Mouse (Mus musculus): ENCODE results near the gene Cyp27b1.
"Not testable (repeated sequence)": the region's sequence is repeated elsewhere in the genome, so short reads cannot be mapped to it uniquely, and the experiment has no call there.

Cyp27b1 gene

DNA sequence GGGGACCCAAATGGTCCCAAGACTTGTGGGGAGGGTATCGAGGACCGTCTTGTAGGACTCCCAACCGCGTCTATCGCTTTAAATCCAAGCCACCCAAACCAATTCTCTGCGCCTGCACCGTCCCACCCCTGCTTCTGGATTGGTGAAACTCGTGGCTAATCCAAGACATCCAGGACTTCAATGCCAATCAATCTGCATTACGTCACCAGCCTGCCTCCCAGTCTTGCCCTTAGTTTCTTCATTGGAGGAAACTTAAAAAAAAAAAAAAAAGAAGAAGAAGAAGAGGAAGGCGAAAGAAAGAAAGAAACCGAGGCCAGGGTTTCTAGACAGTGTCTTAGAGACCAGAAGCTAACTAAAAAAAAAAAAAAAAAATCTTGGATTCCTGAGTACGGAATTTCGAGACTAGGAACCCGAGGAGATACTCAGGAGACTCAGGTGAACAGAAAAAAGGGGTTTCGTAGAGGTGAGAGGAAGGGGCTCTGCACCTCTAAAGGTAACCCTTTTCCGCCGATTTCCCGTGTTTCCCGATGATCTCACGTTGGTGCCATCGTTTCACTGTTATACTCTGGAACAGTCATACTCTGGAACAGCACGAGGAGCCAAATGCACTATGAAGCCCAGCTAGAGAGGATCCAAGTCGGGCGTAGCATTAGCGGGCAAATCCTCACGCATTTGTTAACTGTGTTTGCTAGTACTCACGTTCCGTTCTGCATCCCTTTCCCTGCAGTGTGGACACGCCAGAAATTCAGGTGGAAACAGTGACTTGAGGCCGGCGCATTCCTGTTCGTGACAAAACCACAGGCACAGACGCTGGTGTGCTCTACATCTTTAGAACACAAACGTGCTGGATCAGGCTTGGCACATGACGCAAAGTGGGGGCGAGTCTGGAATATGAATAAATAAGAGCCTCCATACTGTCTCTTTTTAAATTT is 22.4 kb downstream of the Cyp27b1 start, which contains the start of gene Tspan31:
Gene Tspan31, minus strand, starts transcription at position 75 of the 932 bp plus-strand sequence.
- DNase-seq (ENCODE audit: low spot score): peak; percentile 99

DNA sequence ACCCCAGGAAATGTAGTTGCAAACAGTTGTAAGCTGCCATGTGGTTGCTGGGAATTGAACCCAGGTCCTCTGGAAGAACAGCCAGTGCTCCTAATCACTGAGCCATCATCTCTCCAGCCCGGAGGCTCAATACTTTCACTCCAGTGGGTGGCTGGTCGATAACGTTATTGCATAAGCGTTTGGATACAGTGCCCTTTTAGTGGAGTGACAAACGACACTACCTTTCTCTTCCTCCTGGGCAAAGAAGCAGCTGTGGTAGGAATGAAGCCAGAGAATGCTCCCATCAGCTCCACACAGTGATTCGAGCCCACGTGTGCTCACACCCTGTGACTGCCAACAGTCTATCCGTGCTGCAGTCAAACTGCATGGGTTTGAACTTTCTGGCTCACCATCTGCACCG is 23.2 kb downstream of the Cyp27b1 start:
- DNase-seq (ENCODE audit: low spot score): no peak

DNA sequence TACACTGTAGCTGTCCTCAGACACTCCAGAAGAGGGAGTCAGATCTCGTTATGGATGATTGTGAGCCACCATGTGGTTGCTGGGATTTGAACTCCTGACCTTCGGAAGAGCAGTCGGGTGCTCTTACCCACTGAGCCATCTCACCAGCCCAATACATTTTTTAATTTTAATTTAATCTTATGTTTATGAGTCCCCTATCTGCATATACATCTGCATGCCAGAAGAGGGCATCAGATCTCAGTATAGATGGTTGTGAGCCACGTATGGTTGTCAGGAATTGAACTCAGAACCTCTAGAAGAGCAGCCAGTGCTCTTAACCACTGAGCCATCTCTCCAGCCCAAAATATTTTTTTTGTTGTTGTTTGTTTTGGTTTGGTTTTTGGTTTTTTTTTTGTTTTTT is 24.2 kb downstream of the Cyp27b1 start:
- DNase-seq (ENCODE audit: low spot score): not testable (repeated sequence)

DNA sequence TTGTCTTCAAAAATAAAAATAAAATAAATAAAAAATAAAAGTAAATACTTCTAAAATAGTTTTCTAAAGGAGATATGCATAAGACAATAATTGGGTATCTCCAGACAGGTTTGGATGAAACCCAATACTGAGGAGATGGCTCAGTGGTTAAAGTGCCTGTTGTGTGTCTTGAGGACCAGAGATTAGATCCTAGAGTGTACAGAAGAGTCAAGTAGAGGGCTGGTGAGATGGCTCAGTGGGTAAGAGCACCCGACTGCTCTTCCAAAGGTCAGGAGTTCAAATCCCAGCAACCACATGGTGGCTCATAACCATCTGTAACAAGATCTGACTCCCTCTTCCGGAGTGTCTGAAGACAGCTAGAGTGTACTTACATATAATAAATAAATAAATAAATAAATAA is 24.9 kb downstream of the Cyp27b1 start:
- DNase-seq (ENCODE audit: low spot score): not testable (repeated sequence)

DNA sequence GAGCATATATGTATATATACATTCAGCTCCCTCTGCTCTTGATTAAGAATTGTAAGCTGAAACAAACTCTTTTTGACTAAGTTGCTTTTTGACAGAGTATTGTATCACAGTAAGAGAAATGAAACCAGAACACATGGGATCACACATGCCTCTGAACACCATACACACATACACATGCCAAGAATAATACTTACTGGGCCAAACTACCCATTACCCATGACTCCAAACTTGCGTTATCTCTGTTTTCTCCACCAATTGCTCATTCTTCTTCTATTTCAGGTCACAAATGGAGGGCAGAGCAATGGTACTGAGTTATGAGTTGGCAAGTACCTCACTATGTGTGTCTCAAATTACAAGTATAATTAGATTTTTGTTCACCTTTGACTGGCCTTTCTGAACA is 25.9 kb downstream of the Cyp27b1 start:
- no peak for DNase-seq (ENCODE audit: low spot score)

DNA sequence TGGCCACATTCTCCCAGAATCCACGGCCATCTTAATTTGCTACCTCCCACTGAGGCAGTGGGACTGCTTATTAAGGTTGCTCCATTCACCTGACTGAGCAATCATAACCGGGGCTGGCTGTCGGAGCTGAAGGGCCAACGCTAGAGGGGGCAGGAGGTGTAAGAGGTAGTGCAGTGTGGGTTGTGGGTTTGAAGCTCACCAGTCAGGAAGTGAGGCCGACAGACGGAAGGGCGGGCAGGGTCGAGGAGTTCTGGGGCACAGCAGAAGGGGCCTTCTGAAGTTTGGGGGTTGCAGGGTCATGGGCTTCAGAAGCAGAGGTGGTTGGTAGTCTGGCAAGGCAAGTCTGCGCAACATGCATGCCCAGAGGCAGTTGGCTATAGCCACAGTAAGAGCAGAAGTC is 27.0 kb downstream of the Cyp27b1 start, which contains the start of gene Agap2:
Gene Agap2, plus strand, starts transcription at position 205 of the 400 bp plus-strand sequence.
- DNase-seq (ENCODE audit: low spot score): no peak

DNA sequence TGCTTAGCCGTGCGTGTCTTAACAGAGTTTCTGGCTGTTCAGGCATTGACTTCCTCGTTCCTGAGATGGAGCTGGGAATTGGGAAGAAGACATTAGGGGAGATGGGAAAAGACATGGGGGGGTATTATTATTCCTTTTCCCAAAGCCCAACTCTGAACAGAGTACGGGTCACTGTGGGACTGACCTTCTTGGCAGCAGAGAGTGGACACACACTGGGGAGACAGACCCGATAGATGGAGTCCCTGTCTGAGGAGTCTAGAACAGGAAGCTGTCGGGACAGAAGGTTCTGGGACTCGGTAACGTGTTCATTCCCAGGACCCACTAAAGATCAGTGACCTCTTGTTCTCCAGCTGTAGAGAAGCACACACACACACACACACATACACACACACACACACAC is 27.6 kb downstream of the Cyp27b1 start:
- no peak for DNase-seq (ENCODE audit: low spot score)

DNA sequence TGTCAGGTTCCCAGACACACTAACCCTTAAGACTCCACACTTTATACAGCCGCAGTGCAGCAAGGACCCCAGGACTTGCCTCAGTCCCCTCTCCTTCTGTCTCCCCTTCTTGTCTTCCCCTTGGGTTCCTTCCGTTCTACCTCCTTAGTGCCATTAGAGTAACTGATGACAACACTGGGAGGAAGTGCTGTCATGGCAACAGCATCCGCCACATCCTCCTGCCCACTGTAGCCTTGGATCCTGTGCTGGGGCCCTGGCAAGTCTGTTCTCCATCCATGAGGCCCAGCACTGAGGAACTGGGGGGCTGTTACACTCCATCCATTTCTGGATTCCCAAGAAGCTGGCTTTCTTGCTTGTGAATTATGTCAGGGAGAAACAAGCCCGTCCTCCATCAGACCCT is 28.0 kb downstream of the Cyp27b1 start:
- no peak for DNase-seq (ENCODE audit: low spot score)

DNA sequence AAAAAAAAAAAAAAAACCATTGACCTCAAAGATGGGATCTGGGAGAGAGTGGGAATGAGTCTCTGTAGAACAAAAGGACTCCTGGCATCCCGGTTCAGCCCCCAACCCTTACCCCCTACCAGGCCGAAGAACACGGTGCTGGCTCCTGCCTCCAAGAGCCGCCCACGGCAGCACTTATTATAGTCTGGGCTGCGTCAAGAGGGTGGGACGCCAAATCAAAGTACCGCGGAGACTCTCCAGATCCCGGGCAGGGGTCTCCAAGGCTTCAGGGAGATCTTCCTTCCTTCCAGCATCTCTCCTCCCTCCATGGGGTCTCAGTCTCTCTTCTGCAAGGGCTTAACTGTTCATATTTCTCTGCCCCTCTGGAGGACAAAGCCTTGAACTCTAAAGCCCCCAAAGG is 29.5 kb downstream of the Cyp27b1 start:
- no peak for DNase-seq (ENCODE audit: low spot score)

DNA sequence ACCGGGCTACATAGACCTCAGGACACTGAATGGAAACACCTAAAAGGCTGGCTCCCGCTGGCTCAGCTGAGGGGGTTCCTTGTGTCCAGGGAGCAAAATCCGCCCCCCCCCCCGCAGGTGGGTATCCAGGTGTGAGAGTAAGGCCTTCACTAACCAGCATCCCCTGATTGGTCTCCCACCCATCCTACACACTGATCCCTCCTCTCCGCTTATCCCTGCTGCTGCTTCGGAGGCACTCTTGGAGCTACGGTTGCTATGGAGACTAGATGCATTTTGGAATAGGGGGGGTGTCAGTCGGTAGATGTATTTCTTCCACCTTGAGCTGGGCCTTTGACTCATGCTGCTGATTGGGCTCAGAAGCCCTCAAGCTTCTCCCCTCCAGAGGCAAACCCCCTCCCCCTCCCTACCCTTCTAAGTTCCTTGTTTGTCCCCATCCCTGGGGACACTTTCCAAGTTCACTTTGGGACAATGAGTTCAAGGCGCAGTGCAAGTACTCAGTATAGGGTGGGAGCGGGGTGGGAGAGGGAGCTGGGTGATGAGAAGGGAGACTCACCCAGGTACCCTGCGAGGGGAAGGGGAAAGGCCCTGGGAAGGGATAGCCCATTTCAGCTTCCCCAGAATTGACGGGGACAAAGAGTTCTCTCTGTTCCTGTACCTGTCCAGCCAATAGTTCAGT is 30.1 kb downstream of the Cyp27b1 start:
- DNase-seq (ENCODE audit: low spot score): no peak

DNA sequence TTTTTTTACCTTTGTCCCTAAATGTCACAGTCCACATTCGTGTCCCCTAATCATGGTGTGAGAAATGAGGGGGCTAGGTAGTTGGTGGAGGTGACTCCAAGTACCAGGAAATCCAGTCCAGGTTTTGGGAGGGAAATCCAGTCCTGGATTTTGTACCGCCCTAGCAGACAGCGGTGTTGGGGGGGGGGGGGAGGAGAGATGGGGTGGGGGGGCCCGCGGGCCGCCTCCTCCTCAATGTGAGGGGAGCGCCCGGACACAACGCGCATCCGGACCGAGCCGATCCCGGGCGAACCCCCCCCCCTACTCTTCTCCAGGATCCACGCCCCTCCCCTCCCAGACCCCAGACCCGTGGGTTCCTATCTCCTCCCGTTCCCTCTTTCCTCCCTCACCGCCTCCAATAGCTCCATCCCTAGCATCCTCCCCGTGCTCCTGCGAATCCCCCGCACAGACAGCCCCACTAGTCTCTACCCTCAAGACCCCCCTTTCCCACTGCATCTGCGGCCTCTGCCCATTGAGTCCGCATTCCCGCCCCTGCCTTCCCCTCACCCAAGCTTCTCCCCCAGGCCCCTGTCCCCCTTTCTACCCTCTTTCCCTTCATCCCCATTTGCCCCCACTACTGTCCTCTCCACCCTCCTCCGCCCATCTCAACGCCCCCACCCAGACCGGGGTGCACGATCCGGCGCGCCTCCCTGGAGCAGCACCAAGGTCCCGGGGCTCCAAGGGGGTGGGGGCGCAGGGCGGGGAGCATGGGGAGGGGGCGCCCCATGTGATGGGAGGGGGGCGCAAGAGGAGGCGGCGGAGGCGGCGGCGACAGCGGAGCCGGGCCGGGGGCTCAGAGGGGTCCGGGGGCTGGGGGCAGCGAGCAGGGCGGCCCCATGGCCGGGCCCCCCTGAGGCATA is 30.9 kb downstream of the Cyp27b1 start:
- DNase-seq (ENCODE audit: low spot score): peak; percentile 64

DNA sequence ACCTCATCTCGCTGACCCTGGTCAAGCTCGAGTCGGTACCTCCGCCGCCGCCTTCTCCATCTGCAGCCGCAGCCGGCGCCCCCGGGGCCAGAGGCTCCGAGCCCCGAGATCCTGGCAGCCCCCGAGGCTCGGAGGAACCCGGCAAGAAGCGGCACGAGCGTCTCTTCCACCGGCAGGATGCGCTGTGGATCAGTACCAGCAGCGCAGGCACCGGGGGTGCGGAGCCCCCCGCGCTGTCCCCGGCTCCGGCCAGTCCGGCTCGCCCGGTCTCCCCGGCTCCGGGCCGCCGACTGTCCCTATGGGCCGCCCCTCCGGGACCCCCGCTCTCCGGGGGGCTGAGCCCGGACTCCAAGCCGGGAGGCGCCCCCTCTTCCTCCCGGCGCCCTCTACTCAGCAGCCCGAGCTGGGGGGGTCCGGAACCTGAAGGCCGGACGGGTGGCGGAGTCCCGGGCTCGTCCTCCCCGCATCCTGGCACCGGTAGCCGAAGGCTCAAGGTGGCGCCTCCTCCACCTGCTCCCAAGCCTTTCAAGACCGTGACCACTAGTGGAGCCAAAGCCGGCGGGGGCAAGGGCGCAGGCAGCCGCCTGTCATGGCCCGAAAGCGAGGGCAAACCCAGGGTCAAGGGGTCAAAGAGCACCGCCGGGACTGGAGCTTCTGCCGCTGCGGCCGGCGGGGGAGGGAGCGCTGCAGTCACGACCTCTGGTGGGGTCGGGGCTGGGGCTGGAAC is 31.8 kb downstream of the Cyp27b1 start:
- peak; percentile 63 for DNase-seq (ENCODE audit: low spot score)

DNA sequence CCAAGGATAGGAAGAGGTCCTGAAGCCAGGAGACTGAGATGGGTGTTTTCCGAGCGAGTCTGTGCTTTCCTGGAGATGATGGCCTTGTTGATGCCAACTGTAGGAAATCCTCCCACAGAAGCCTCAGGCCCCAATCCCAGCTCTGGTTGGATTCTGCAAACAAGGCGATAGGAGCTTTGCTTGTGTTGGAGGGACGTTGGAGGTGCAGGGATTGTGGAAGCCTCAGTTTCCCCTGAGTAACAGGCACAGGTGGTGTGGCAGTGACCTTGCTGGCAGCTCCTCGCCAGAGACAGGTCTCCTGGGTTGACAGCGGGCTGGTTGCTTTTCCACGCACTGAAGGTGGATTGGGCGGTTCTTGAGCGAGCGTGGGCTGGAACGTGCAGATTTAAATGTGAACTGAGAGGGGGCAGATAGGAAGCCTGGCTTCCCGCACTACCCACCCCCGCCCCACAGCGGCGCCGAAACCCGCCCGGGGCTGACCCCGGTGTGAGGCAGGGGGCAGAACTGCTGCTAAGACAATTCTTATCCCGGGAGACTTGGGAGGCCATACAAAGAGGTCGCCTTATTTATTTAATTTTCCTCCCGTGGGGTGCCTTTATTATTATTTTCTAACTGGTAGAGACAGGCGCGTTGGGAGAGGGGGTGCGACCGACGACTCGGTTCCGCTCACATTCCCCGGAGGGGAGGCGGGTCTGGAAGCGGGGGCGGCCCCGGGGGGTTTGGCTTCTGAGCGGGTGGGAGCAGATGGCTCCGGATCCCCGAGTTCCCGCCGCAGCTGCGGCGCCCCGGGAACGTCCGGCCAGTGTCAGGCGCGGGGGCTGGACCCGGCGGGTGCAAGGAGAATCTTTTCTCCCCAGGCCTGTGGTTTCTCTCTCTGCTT is 33.1 kb downstream of the Cyp27b1 start:
- no peak for DNase-seq (ENCODE audit: low spot score)

DNA sequence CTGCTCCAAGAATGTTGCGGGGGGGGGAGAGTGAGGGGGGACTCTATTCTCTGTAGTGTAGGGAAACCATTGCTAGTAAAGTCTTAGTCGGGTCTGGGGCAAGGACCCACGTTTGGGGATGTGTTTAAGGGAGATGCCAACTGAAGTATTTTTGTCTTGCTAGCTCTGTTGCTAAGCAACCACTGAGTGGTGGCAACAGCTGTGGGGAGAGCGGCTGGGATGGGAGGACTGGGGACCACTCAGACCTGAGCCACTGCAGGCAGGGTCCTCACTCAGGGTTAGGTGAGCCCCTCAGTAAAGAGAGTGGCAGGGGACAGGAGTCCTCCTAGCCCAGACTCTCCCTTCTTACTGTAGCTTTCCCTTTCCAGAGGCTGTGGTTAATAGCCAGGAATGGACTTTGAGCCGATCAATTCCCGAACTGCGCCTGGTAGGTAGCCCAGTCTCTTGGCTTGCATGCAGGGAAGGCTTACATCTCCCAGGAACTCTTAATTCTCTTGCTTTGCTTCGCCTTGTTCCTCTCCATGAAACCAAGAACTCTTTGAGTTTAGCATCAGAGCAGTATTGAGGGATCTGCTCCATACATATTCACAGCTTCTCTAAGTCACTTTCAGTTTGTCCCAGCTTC is 34.1 kb downstream of the Cyp27b1 start:
- peak; percentile 66 for DNase-seq (ENCODE audit: low spot score)

DNA sequence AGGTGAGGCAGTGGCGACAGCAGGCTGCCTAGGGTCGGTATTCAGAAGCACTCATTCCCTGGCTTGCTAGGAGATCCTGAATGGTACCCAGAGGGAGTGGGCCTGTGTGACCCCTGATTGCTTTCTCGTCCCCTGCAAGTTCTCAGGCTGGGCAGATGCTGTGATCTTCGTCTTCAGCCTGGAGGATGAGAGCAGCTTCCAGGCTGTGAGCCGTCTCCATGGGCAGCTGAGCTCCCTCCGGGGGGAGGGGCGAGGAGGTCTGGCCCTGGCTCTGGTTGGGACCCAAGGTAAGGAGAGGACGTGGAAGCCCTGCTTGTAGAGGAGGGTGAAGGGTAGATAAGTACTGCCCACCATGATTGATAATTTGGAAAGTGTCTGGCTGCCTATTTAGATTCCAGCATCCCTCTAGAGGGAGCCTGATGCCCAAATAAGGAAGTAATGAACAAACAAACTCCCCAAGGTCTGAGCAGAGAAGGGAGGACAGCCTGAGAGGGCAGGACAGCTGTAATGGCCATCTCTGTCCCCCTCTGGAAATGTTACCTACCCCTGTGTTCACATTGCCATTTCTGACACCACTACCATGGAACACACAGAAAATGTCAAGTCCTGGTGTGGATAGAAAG is 35.4 kb downstream of the Cyp27b1 start:
- no peak for DNase-seq (ENCODE audit: low spot score)

DNA sequence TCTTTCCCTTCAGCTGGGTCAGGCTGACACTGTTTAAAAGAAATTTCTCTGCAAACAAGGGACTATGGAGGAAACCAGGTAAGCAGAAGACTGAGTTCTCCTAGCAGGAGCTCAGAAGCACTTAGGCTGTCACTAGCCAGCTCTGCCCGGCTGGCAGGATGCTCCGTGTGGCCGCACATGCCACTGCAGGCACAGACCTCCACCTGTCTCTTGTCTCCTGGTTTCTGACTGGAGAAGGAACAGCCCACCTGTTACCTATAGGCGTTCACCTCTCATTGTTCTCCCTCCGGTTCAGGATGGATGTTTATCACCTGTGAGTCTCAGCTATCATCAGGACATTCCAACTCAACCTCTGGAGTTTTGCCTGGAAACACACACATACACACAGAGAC is 35.9 kb downstream of the Cyp27b1 start:
- no peak for DNase-seq (ENCODE audit: low spot score)

DNA sequence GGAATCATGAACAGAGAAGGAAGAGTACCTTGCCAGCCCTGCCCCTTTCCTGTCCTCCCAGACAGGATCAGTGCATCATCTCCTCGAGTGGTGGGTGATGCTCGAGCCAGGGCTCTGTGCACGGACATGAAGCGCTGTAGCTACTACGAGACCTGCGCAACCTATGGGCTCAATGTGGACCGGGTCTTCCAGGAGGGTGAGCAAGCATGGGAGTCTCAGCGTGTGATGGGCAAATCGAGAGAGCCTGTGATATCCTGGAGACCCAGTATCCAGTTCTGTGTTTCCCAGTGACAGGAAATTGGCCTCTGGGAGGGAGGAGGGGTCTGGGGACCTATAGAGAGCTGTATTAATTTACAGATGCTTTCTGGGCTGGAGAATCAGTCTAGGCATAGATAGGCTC is 37.0 kb downstream of the Cyp27b1 start:
- DNase-seq (ENCODE audit: low spot score): no peak

DNA sequence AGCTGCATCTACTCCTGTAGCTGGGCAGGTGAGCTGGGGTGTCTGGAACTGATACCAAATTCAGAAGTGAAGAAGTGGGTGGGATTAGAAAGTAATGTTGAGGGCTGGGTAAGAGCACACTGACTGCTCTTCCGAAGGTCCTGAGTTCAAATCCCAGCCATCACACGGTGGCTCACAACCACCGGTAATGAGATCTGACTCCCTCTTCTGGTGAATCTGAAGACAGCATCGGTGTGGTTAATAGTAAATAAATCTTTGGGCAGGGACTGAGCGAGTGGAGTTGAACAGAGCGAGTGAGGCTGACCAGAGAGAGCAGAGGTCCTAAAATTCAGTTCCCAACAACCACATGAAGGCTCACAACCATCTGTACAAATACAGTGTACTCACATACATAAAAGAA is 37.6 kb downstream of the Cyp27b1 start:
- no peak for DNase-seq (ENCODE audit: low spot score)

DNA sequence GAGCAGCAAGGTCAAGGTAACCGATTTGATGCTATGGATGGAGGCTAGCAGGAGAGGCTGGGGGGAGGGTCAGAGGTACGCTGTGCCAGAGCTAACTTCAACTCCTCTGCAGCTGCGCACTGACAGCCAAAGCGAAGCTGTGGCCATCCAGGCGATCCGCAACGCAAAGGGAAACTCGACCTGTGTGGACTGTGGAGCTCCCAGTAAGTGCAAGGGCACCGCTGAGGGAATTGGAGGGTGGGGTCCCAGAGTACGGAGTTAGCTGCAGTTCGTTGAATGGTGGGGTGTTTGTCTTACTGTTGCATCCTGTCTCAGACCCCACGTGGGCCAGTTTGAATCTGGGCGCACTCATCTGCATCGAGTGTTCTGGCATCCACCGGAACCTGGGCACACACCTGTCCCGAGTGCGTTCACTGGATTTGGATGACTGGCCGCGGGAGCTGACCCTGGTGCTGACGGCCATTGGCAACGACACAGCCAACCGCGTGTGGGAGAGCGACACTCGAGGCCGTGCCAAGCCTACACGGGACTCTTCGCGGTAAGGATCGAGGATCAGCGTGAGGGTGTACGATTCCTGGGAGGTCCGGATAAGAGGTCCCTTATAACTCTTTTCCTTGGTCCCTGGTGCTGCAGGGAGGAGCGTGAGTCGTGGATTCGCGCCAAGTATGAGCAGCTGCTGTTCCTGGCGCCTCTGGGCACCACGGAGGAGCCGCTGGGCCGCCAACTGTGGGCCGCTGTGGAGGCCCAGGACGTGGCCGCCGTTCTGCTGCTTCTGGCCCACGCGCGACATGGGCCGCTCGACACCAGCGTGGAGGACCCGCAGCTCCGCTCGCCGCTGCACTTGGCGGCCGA is 42.7 kb downstream of the Cyp27b1 start:
- DNase-seq (ENCODE audit: low spot score): peak; percentile 65

Data from embryo, embryonic 10 days (tissue).